Mouse (Mus musculus) ovary, postnatal 10 days (tissue): ENCODE results near the gene Olfr545.
"Not testable (repeated sequence)": the region's sequence is repeated elsewhere in the genome, so short reads cannot be mapped to it uniquely, and the experiment has no call there.

Experiments used
- DNase-seq: peaks from one replicate; pipeline ENCODE4 v3.0.0; 2022; ENCODE audit warnings: low spot score

The Olfr545 gene

GRCm38 (mm10) chr7:102499473-102499872, at the start of gene Olfr545:
Gene Olfr545 (minus strand): TSS chr7:102499573.
- no peak for DNase-seq

GRCm38 (mm10) chr7:102541251-102541650, 41.9 kb upstream of the Olfr545 start:
- DNase-seq: no peak

- DNase-seq: no peak
Observed at GRCm38 (mm10) chr7:102540596-102540995, 41.2 kb upstream of the Olfr545 start, which contains the start of gene Olfr548-ps1. Gene Olfr548-ps1 (plus strand): TSS chr7:102540896.

- DNase-seq: no peak
Observed at GRCm38 (mm10) chr7:102534449-102534848, 35.1 kb upstream of the Olfr545 start, which contains the start of gene Olfr547. Gene Olfr547 (plus strand): TSS chr7:102534749.

GRCm38 (mm10) chr7:102529052-102529451, 29.7 kb upstream of the Olfr545 start:
- DNase-seq: no peak

- DNase-seq: no peak
Observed at GRCm38 (mm10) chr7:102517051-102517335, 17.6 kb upstream of the Olfr545 start.

GRCm38 (mm10) chr7:102516261-102517050, 17.1 kb upstream of the Olfr545 start:
- no peak for DNase-seq

- no peak for DNase-seq
Observed at GRCm38 (mm10) chr7:102514144-102514543, 14.8 kb upstream of the Olfr545 start.

GRCm38 (mm10) chr7:102512814-102513435, 13.6 kb upstream of the Olfr545 start:
- DNase-seq: peak; percentile 77

- DNase-seq: no peak
Observed at GRCm38 (mm10) chr7:102511927-102512326, 12.6 kb upstream of the Olfr545 start.

- no peak for DNase-seq
Observed at GRCm38 (mm10) chr7:102509726-102510125, 10.4 kb upstream of the Olfr545 start.

GRCm38 (mm10) chr7:102508666-102509065, 9.3 kb upstream of the Olfr545 start:
- no peak for DNase-seq

- no peak for DNase-seq
Observed at GRCm38 (mm10) chr7:102508066-102508465, 8.7 kb upstream of the Olfr545 start.

GRCm38 (mm10) chr7:102506848-102507247, 7.5 kb upstream of the Olfr545 start:
- peak; percentile 28 for DNase-seq

- no peak for DNase-seq
Observed at GRCm38 (mm10) chr7:102501986-102502385, 2.6 kb upstream of the Olfr545 start.

- not testable (repeated sequence) for DNase-seq
Observed at GRCm38 (mm10) chr7:102494416-102494815, 5.0 kb downstream of the Olfr545 start.

- DNase-seq: no peak
Observed at GRCm38 (mm10) chr7:102488161-102488560, 11.2 kb downstream of the Olfr545 start, which contains the start of gene Olfr544. Gene Olfr544 (minus strand): TSS chr7:102488313.

- no peak for DNase-seq
Observed at GRCm38 (mm10) chr7:102486105-102486504, 13.3 kb downstream of the Olfr545 start.

GRCm38 (mm10) chr7:102484766-102485165, 14.6 kb downstream of the Olfr545 start:
- DNase-seq: not testable (repeated sequence)

- DNase-seq: no peak
Observed at GRCm38 (mm10) chr7:102483665-102484064, 15.7 kb downstream of the Olfr545 start.

- no peak for DNase-seq
Observed at GRCm38 (mm10) chr7:102481579-102481978, 17.8 kb downstream of the Olfr545 start, which contains the start of gene Olfr543. Gene Olfr543 (minus strand): TSS chr7:102481679.

GRCm38 (mm10) chr7:102480821-102481220, 18.6 kb downstream of the Olfr545 start:
- DNase-seq: no peak

- DNase-seq: no peak
Observed at GRCm38 (mm10) chr7:102479368-102480078, 19.9 kb downstream of the Olfr545 start.
